Mouse (Mus musculus) thymus, postnatal 0 days (tissue): ENCODE measurements around the gene Wdr63. TPM values are rescaled to one million over a fixed set of nuclear protein-coding genes. Genes with fewer than 3 reads are reported as not detected.
"Not testable (repeated sequence)": the region's sequence is repeated elsewhere in the genome, so short reads cannot be mapped to it uniquely, and the experiment has no call there.

Experiments used
- DNase-seq: peaks from one replicate; pipeline ENCODE4 v3.0.0-alpha.2; 2015; ENCODE audit warnings: low spot score
- polyA plus RNA-seq: library from polyadenylated mRNA; unstranded; fragments of >200 nt; fragmentation: Nextera tagmentation; extraction: Ambion mirVana; gene quantifications from 2 replicates; pipeline ENCODE4 v1.2.1, GENCODE M21; 2015

The Wdr63 gene
- polyA plus RNA-seq, 1 experiment from 2014 or later = 0.33 TPM

GRCm38 (mm10) chr3:146014321-146014720 lies 93.6 kb downstream of the Wdr63 start:
- no peak for DNase-seq

GRCm38 (mm10) chr3:146013490-146013889 lies 94.4 kb downstream of the Wdr63 start:
- DNase-seq = no peak

GRCm38 (mm10) chr3:146011544-146012218 lies 96.2 kb downstream of the Wdr63 start:
- no peak for DNase-seq

GRCm38 (mm10) chr3:146010751-146011150 lies 97.2 kb downstream of the Wdr63 start:
- no peak for DNase-seq

GRCm38 (mm10) chr3:146009859-146010645 lies 97.9 kb downstream of the Wdr63 start:
- DNase-seq = no peak

GRCm38 (mm10) chr3:146007872-146008271 lies 100.1 kb downstream of the Wdr63 start:
- no peak for DNase-seq

GRCm38 (mm10) chr3:146004347-146005051 lies 103.4 kb downstream of the Wdr63 start:
- no peak for DNase-seq

- not testable (repeated sequence) for DNase-seq
Measured at GRCm38 (mm10) chr3:145996539-145996938, 111.4 kb downstream of the Wdr63 start.

GRCm38 (mm10) chr3:145995489-145995888 lies 112.4 kb downstream of the Wdr63 start:
- no peak for DNase-seq

- no peak for DNase-seq
Measured at GRCm38 (mm10) chr3:145993481-145994201, 114.3 kb downstream of the Wdr63 start.

GRCm38 (mm10) chr3:145992796-145993195 lies 115.1 kb downstream of the Wdr63 start:
- no peak for DNase-seq

GRCm38 (mm10) chr3:145991976-145992730 lies 115.8 kb downstream of the Wdr63 start:
- DNase-seq = no peak

GRCm38 (mm10) chr3:145991130-145991529 lies 116.8 kb downstream of the Wdr63 start:
- DNase-seq = no peak

Other genes starting within 250 kb of the Wdr63 start
- gene Bcl10, start 185.3 kb downstream of the Wdr63 start, polyA plus RNA-seq = 82.5 and 88.6 TPM in 2 replicates
- 42.1 and 42.2 TPM in 2 replicates for gene 2410004B18Rik, start 170.1 kb downstream of the Wdr63 start, polyA plus RNA-seq
- 0.54 and 0.61 TPM in 2 replicates for gene Syde2, start 120.3 kb downstream of the Wdr63 start, polyA plus RNA-seq
- 5.5 and 6.6 TPM in 2 replicates for gene Mcoln3, start 9.3 kb upstream of the Wdr63 start, polyA plus RNA-seq
- 11.1 and 12.5 TPM in 2 replicates for gene Mcoln2, start 41.7 kb upstream of the Wdr63 start, polyA plus RNA-seq
- gene Lpar3, start 112.8 kb upstream of the Wdr63 start, polyA plus RNA-seq = 4.6 and 4.7 TPM in 2 replicates